Mouse (Mus musculus) bone marrow macrophage, adult 2 months (primary cell): ENCODE data around the gene Gm5662.
"Not testable (repeated sequence)": the region's sequence is repeated elsewhere in the genome, so short reads cannot be mapped to it uniquely, and the experiment has no call there.

Source experiments
- CTCF ChIP-seq: IDR thresholded peaks from 2 replicates; pipeline ENCODE4 v1.5.1; 2012; ENCODE audit warnings: low read depth, mild to moderate bottlenecking, low read length, moderate library complexity
- POLR2A ChIP-seq: IDR thresholded peaks from 2 replicates; pipeline ENCODE4 v1.6.1; 2012; ENCODE audit warnings: mild to moderate bottlenecking, low read depth, low read length, borderline replicate concordance

- not testable (repeated sequence) for TF ChIP-seq CTCF, POLR2A
Measured at GRCm38 (mm10) chr12:88255917-88256316, 18.4 kb downstream of the Gm5662 start.
